Mouse (Mus musculus): ENCODE data around the gene Fgd3.

DNA sequence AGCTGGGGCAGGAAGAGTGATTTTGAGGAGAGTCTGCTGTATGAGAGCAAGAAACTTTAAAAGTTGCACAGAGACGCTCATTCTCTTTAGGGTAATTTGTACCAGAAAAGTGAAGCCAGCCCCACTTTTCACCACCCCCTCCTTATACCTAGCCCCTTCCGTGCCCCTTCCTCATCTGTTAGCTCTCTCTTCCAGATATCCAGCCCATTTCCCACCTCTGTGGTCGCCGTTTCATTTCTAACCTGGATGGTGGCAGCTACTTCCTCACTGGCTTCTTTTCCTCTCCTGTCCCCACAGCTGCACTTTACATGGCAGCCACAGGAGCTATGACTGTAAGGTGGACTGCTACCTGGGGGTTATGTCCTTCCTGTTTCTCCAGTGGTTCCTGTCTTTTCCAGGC, 100.7 kb downstream of the Fgd3 start:
- no peak for TF ChIP-seq CTCF (IDR thresholded peaks at IDR 0.05; ENCODE audit: low read depth)
- TF ChIP-seq EP300 (optimal IDR thresholded peaks at IDR 0.05) = no peak
